Mouse (Mus musculus): ENCODE measurements around the gene Frmd4b. TPM values are rescaled to one million over a fixed set of nuclear protein-coding genes. Genes with fewer than 3 reads are reported as not detected.

The Frmd4b gene
- polyA plus RNA-seq, 1 experiment = 4.8 TPM

- H3K36me3 ChIP-seq (ENCODE audit: control insufficient read depth, insufficient read depth, low read length) = peaks cover 45% of the 10 kb centered on the region
- H3K4me3 ChIP-seq (ENCODE audit: low read depth, low read length) = no peak overlapping the region
- H3K27ac ChIP-seq (ENCODE audit: insufficient read depth, low read depth, low read length) = no peak overlapping the region
- 78% methylated on average over 21 of the region's 21 CpGs for WGBS
- H3K4me1 ChIP-seq (ENCODE audit: control insufficient read depth, insufficient read depth, insufficient read length, low read length) = peaks cover 26% of the 10 kb centered on the region
- no peaks in the 10 kb centered on the region for H3K27me3 ChIP-seq (ENCODE audit: control insufficient read depth, insufficient read depth, low read length)
- TF ChIP-seq CTCF (IDR thresholded peaks at IDR 0.05; ENCODE audit: extremely low read depth, insufficient read length, insufficient replicate concordance, low read depth, low read length) = no peak
- no peak for TF ChIP-seq POLR2A (IDR thresholded peaks at IDR 0.05; ENCODE audit: low read depth, low read length)
Measured at GRCm38 (mm10) chr6:97291159-97291908, 326.0 kb downstream of the Frmd4b start.

GRCm38 (mm10) chr6:97290687-97291086 is 326.7 kb downstream of the Frmd4b start:
- H3K27me3 ChIP-seq (ENCODE audit: control insufficient read depth, insufficient read depth, low read length) = no peaks in the 10 kb centered on the region
- no peak overlapping the region for H3K4me3 ChIP-seq (ENCODE audit: low read depth, low read length)
- peaks cover 39% of the 10 kb centered on the region for H3K36me3 ChIP-seq (ENCODE audit: control insufficient read depth, insufficient read depth, low read length)
- WGBS = 92% methylated on average over 3 of the region's 3 CpGs
- TF ChIP-seq CTCF (IDR thresholded peaks at IDR 0.05; ENCODE audit: extremely low read depth, insufficient read length, insufficient replicate concordance, low read depth, low read length) = no peak
- TF ChIP-seq POLR2A (IDR thresholded peaks at IDR 0.05; ENCODE audit: low read depth, low read length) = no peak
- peaks cover 26% of the 10 kb centered on the region for H3K4me1 ChIP-seq (ENCODE audit: control insufficient read depth, insufficient read depth, insufficient read length, low read length)
- no peak overlapping the region for H3K27ac ChIP-seq (ENCODE audit: insufficient read depth, low read depth, low read length)

- H3K4me1 ChIP-seq (ENCODE audit: control insufficient read depth, insufficient read depth, insufficient read length, low read length) = peaks cover 20% of the 10 kb centered on the region; the same call in 1 of the 2 replicates
- no peaks in the 10 kb centered on the region for H3K27me3 ChIP-seq (ENCODE audit: control insufficient read depth, insufficient read depth, low read length)
- WGBS = 61% methylated on average over 4 of the region's 4 CpGs
- no peak overlapping the region for H3K4me3 ChIP-seq (ENCODE audit: low read depth, low read length)
- H3K36me3 ChIP-seq (ENCODE audit: control insufficient read depth, insufficient read depth, low read length) = peaks cover 32% of the 10 kb centered on the region
- H3K27ac ChIP-seq (ENCODE audit: insufficient read depth, low read depth, low read length) = no peak overlapping the region
- TF ChIP-seq CTCF (IDR thresholded peaks at IDR 0.05; ENCODE audit: extremely low read depth, insufficient read length, insufficient replicate concordance, low read depth, low read length) (no peak), POLR2A (IDR thresholded peaks at IDR 0.05; ENCODE audit: low read depth, low read length) (no peak)
Measured at GRCm38 (mm10) chr6:97289838-97290237, 327.5 kb downstream of the Frmd4b start.

GRCm38 (mm10) chr6:97289316-97289820 is 328.0 kb downstream of the Frmd4b start:
- Histone ChIP-seq H3K27ac (ENCODE audit: insufficient read depth, low read depth, low read length) (peak overlapping the region; percentile 55), H3K27me3 (ENCODE audit: control insufficient read depth, insufficient read depth, low read length) (no peaks in the 10 kb centered on the region), H3K36me3 (ENCODE audit: control insufficient read depth, insufficient read depth, low read length) (peaks cover 30% of the 10 kb centered on the region), H3K4me1 (ENCODE audit: control insufficient read depth, insufficient read depth, insufficient read length, low read length) (peaks cover 16% of the 10 kb centered on the region; the same call in 1 of the 2 replicates), H3K4me3 (ENCODE audit: low read depth, low read length) (no peak overlapping the region)
- TF ChIP-seq CTCF (IDR thresholded peaks at IDR 0.05; ENCODE audit: extremely low read depth, insufficient read length, insufficient replicate concordance, low read depth, low read length) = no peak
- WGBS = 25% methylated on average over 10 of the region's 10 CpGs

GRCm38 (mm10) chr6:97288047-97288855 is 329.1 kb downstream of the Frmd4b start:
- 39% methylated on average over 19 of the region's 19 CpGs for WGBS
- peaks cover 7% of the 10 kb centered on the region; the same call in 1 of the 2 replicates for H3K4me1 ChIP-seq (ENCODE audit: control insufficient read depth, insufficient read depth, insufficient read length, low read length)
- peaks cover 30% of the 10 kb centered on the region for H3K36me3 ChIP-seq (ENCODE audit: control insufficient read depth, insufficient read depth, low read length)
- H3K27me3 ChIP-seq (ENCODE audit: control insufficient read depth, insufficient read depth, low read length) = no peaks in the 10 kb centered on the region
- TF ChIP-seq CTCF (IDR thresholded peaks at IDR 0.05; ENCODE audit: extremely low read depth, insufficient read length, insufficient replicate concordance, low read depth, low read length) (no peak), POLR2A (IDR thresholded peaks at IDR 0.05; ENCODE audit: low read depth, low read length) (no peak)
- H3K4me3 ChIP-seq (ENCODE audit: low read depth, low read length) = no peak overlapping the region
- peak overlapping the region; percentile 72 for H3K27ac ChIP-seq (ENCODE audit: insufficient read depth, low read depth, low read length)

- Histone ChIP-seq H3K27me3 (ENCODE audit: control insufficient read depth, insufficient read depth, low read length) (no peaks in the 10 kb centered on the region), H3K4me3 (ENCODE audit: low read depth, low read length) (no peak overlapping the region), H3K27ac (ENCODE audit: insufficient read depth, low read depth, low read length) (no peak overlapping the region), H3K36me3 (ENCODE audit: control insufficient read depth, insufficient read depth, low read length) (peaks cover 17% of the 10 kb centered on the region), H3K4me1 (ENCODE audit: control insufficient read depth, insufficient read depth, insufficient read length, low read length) (peaks cover 3% of the 10 kb centered on the region; the same call in 1 of the 2 replicates)
- TF ChIP-seq POLR2A (IDR thresholded peaks at IDR 0.05; ENCODE audit: low read depth, low read length) (no peak), CTCF (IDR thresholded peaks at IDR 0.05; ENCODE audit: extremely low read depth, insufficient read length, insufficient replicate concordance, low read depth, low read length) (no peak)
- WGBS = 97% methylated on average over 5 of the region's 5 CpGs
Measured at GRCm38 (mm10) chr6:97286332-97286731, 331.0 kb downstream of the Frmd4b start.

- no peak overlapping the region for H3K4me3 ChIP-seq (ENCODE audit: low read depth, low read length)
- peaks cover 13% of the 10 kb centered on the region for H3K36me3 ChIP-seq (ENCODE audit: control insufficient read depth, insufficient read depth, low read length)
- TF ChIP-seq POLR2A (IDR thresholded peaks at IDR 0.05; ENCODE audit: low read depth, low read length) = no peak
- no peaks in the 10 kb centered on the region for H3K27me3 ChIP-seq (ENCODE audit: control insufficient read depth, insufficient read depth, low read length)
- 94% methylated on average over 1 of the region's 1 CpGs for WGBS
- H3K27ac ChIP-seq (ENCODE audit: insufficient read depth, low read depth, low read length) = no peak overlapping the region
- peaks cover 3% of the 10 kb centered on the region; the same call in 1 of the 2 replicates for H3K4me1 ChIP-seq (ENCODE audit: control insufficient read depth, insufficient read depth, insufficient read length, low read length)
Measured at GRCm38 (mm10) chr6:97283676-97284075, 333.7 kb downstream of the Frmd4b start.

Measured in small intestine, adult 2 months (tissue).